Mouse (Mus musculus) liver, adult (tissue): ENCODE measurements around the gene Zar1l.

Experiments
- GATA4 ChIP-seq: IDR thresholded peaks from 2 replicates; pipeline ENCODE4 v1.6.1; 2014; ENCODE audit warnings: mild to moderate bottlenecking, low read length; ENCODE audit not compliant: insufficient replicate concordance

The Zar1l gene

GRCm38 (mm10) chr5:150495792-150496191 lies 22.2 kb downstream of the Zar1l start:
- no peak for TF ChIP-seq GATA4

DNA sequence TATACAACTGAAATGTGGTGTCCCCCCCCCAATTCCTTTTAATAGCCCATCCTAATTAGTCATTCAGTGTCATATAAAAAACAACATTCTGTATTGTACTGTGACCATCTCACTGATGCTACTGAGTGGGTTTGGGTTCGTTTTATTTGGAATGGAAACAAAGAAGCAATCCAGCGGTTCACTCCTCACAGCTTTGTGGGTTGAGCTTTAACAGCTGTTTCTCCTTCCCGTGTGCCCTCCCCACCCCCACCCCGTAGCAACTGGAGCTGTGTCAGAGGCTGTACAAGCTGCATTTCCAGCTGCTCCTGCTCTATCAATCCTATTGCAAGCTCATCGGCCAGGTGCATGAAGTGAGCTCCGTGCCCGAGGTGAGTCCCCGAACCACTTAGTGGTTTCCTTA lies 27.1 kb downstream of the Zar1l start:
- TF ChIP-seq GATA4 = no peak

GRCm38 (mm10) chr5:150490285-150490684 lies 27.7 kb downstream of the Zar1l start:
- no peak for TF ChIP-seq GATA4

DNA sequence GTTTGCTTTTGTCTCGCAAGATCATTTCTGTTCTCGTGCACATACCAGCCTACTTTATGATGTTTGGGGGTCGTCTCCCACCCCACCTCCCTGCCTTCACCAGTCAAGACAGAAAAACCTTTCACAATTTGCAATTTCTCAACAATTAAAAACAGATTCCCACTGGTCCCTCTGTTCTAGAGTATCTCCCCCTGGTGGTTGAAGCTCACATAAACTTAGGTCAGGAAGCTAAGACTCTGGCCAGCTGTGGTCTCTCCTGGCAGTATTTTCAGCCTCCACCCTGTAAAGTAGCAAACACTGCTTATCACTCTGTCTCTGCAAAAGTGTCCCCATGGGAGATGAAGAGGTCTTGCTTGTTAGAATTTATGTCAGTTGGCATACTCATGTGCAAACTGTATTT lies 32.8 kb downstream of the Zar1l start:
- TF ChIP-seq GATA4 = no peak

- no peak for TF ChIP-seq GATA4
These were observed 39.4 kb downstream of the Zar1l start for GRCm38 (mm10) chr5:150478612-150479011.

GRCm38 (mm10) chr5:150477364-150477763 lies 40.6 kb downstream of the Zar1l start:
- no peak for TF ChIP-seq GATA4

- peak; percentile 41; the same call in 1 of the 2 replicates for TF ChIP-seq GATA4
These were observed 49.5 kb downstream of the Zar1l start for GRCm38 (mm10) chr5:150468431-150468830.

GRCm38 (mm10) chr5:150466132-150466531 lies 51.8 kb downstream of the Zar1l start:
- TF ChIP-seq GATA4 = no peak

DNA sequence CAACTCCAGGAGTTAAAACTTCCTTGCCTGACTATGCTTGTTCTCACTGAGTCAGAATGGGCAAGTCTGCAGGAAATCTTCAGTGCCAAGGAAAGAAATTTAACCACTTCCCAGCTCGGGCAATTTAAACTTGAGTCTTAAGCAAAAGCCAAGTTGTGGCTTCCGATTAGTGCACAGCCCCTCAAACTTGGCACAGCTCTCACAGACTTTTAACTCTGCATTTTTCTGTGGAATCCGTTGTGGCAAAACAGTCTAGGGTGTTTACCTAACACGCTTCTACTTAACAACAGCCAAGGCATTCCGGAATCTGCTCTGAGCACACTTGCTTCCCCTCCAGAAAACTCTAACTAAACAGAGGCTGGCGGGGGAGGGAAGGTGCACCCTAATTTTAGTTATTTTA lies 52.7 kb downstream of the Zar1l start:
- TF ChIP-seq GATA4 = no peak

DNA sequence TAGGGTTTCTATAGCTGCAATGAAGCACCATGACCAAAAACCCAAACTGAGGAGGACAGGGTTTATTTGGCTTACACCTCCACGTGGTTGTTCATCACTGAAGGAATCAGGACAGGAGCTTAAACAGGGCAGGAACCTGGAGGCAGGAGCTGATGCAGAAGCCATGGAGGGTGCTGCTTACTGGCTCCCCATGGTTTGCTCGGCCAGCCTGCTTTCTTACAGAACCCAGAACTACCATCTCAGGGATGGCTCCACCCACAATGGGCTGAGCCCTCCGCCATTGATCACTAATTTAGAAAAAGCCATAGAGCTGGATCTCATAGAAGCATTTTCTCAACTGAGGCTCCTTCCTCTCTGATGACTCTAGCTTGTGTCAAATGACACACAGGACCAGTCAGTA lies 53.2 kb downstream of the Zar1l start:
- no peak for TF ChIP-seq GATA4

DNA sequence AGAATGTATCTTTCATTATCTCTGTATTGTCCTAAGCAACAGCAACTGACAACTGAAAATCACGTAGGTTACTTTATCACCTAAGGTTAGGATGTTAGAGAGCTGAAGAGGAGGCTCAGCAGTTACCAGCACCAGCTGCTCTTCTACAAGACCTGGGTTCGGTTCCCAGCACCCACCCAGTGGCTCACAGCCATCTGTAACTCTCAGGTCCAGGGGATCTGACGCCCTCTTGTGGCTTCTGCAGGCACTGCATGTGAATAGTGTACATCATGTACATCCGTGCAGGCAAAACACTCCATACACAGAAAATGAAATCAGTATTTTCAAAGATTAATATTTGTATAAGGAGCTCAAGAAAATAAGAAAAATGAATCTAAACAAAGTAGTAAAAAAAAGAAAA lies 58.2 kb downstream of the Zar1l start:
- no peak for TF ChIP-seq GATA4

- no peak for TF ChIP-seq GATA4
These were observed 59.8 kb downstream of the Zar1l start for GRCm38 (mm10) chr5:150457904-150458739.

- TF ChIP-seq GATA4 = no peak
These were observed 60.6 kb downstream of the Zar1l start for GRCm38 (mm10) chr5:150457165-150457903.
